In genomic region chr2:130780615-130781303, GRCm38 (mm10) we compare ENCODE assay signal across 20 mouse cellular contexts.
"Had no signal": no experiment of that assay in that cellular context is flagged by ENCODE, and none has a peak within 500 bp of the region (broad histone marks: within the 10 kb centered on the region; RNA-seq: fewer than 3 reads in every experiment).

No protein-coding gene starts in this region.

- H3K27me3 ChIP-seq: limb, embryonic 12.5 days; limb, embryonic 15.5 days; megakaryocyte, embryonic 14.5 days; neural tube, embryonic 13.5 days; stomach, embryonic 15.5 days had no signal

- H3K9ac ChIP-seq: limb, embryonic 12.5 days; limb, embryonic 15.5 days; liver, embryonic 14.5 days; liver, postnatal 0 days; neural tube, embryonic 13.5 days; stomach, embryonic 15.5 days had no signal

- H3K27ac ChIP-seq: limb, embryonic 12.5 days; limb, embryonic 15.5 days; liver, embryonic 14.5 days; midbrain, embryonic 10.5 days; neural tube, embryonic 13.5 days; stomach, embryonic 15.5 days had no signal

- ATAC-seq: liver, postnatal 0 days; lung, postnatal 0 days had no signal

- H3K4me3 ChIP-seq: limb, embryonic 12.5 days; limb, embryonic 15.5 days; megakaryocyte, embryonic 14.5 days; midbrain, embryonic 10.5 days; neural tube, embryonic 13.5 days; stomach, embryonic 15.5 days had no signal

- H3K4me2 ChIP-seq: limb, embryonic 12.5 days; limb, embryonic 15.5 days; liver, embryonic 11.5 days; neural tube, embryonic 13.5 days; stomach, embryonic 15.5 days had no signal

- H3K4me1 ChIP-seq: limb, embryonic 12.5 days; limb, embryonic 15.5 days; midbrain, embryonic 10.5 days; neural tube, embryonic 13.5 days; stomach, embryonic 15.5 days had no signal

- H3K9me3 ChIP-seq: limb, embryonic 12.5 days; limb, embryonic 15.5 days; midbrain, embryonic 10.5 days; neural tube, embryonic 13.5 days; stomach, embryonic 15.5 days had no signal

- DNase-seq: kidney, adult 18-20 months; kidney, adult 9 months; kidney, postnatal 14 days; kidney, postnatal 4 days; left cerebral cortex, postnatal 4 days; liver, postnatal 0 days; midbrain, embryonic 14.5 days; retina, postnatal 1 day; right cerebral cortex, postnatal 25 days; spleen, adult 18-20 months; thymus, postnatal 25 days had no signal
